Comparison of ENCODE assay signal across 8 mouse cellular contexts in the genomic region with DNA sequence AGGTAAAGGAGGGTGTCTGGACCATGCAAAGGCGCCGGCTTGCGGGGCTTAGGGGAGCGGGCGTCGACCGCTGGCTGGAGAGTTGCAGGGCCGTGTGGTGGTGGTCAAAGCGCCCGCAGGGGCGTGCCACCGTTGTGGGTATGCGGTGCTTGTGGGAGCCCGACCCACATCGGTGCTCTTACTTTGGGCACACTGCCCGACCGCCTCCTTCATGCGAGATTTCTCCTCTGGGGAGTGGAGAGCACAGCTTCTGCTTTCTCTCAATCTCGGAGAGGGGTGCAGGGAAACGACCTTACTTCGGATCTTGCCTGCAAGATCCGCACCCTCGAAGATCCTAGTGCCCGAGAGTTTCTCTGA. TPM values are rescaled to one million over a fixed set of nuclear protein-coding genes. Genes with fewer than 3 reads are reported as not detected.
DNase-seq lines count a peak whose midpoint lies in the region; ATAC-seq and TF ChIP-seq lines count a peak whose summit lies in the region.

No protein-coding gene starts in this region.

- H3K4me3 ChIP-seq in lung, embryonic 14.5 days (ENCODE audit: low read depth, low read length): peak overlapping the region; percentile 59
- H3K4me3 ChIP-seq in embryonic facial prominence, embryonic 14.5 days (ENCODE audit: low read depth, low read length): peak overlapping the region; percentile 46
- peak overlapping the region; percentile 55 for H3K4me3 ChIP-seq in intestine, postnatal 0 days (ENCODE audit: low read depth, low read length)
- H3K4me3 ChIP-seq in neural tube, embryonic 15.5 days (replicated peaks): peak overlapping the region; percentile 63

- H3K27me3 ChIP-seq in lung, embryonic 14.5 days (ENCODE audit: insufficient read depth, low read length): no peaks in the 10 kb centered on the region
- no peaks in the 10 kb centered on the region for H3K27me3 ChIP-seq in embryonic facial prominence, embryonic 14.5 days (replicated peaks; ENCODE audit: control insufficient read depth, insufficient read depth, low read length)
- no peaks in the 10 kb centered on the region for H3K27me3 ChIP-seq in intestine, postnatal 0 days (replicated peaks; ENCODE audit: control insufficient read depth, insufficient read depth, low read length)
- H3K27me3 ChIP-seq in neural tube, embryonic 15.5 days (replicated peaks): no peaks in the 10 kb centered on the region

- peaks cover 5% of the 10 kb centered on the region; the same call in 1 of the 2 replicates for H3K4me1 ChIP-seq in lung, embryonic 14.5 days (ENCODE audit: insufficient read depth)
- peaks cover 11% of the 10 kb centered on the region; the same call in 1 of the 2 replicates for H3K4me1 ChIP-seq in embryonic facial prominence, embryonic 14.5 days (ENCODE audit: control insufficient read depth, insufficient read depth, low read length)
- 0 out of 2 replicates have a peak, but pooled peaks cover 4% of the 10 kb centered on the region for H3K4me1 ChIP-seq in intestine, postnatal 0 days (replicated peaks; ENCODE audit: control insufficient read depth, insufficient read depth, low read length)
- peaks cover 37% of the 10 kb centered on the region for H3K4me1 ChIP-seq in neural tube, embryonic 15.5 days

- no peak for TF ChIP-seq CTCF in lung, embryonic 14.5 days (IDR thresholded peaks at IDR 0.05; ENCODE audit: low read depth)
- TF ChIP-seq CTCF in intestine, postnatal 0 days (IDR thresholded peaks at IDR 0.05; ENCODE audit: low read depth): no peak

- no peaks in the 10 kb centered on the region for H3K36me3 ChIP-seq in lung, embryonic 14.5 days (ENCODE audit: insufficient read depth)
- H3K36me3 ChIP-seq in embryonic facial prominence, embryonic 14.5 days (ENCODE audit: control insufficient read depth, insufficient read depth, low read length): no peaks in the 10 kb centered on the region
- no peaks in the 10 kb centered on the region for H3K36me3 ChIP-seq in intestine, postnatal 0 days (ENCODE audit: control insufficient read depth, insufficient read depth)
- no peaks in the 10 kb centered on the region for H3K36me3 ChIP-seq in neural tube, embryonic 15.5 days

- peak overlapping the region; percentile 95 for H3K4me2 ChIP-seq in lung, embryonic 14.5 days
- H3K4me2 ChIP-seq in embryonic facial prominence, embryonic 14.5 days (ENCODE audit: low read depth, low read length): peak overlapping the region; percentile 87
- peak overlapping the region; percentile 84 for H3K4me2 ChIP-seq in intestine, postnatal 0 days (replicated peaks; ENCODE audit: low read depth)
- peak overlapping the region; percentile 94 for H3K4me2 ChIP-seq in neural tube, embryonic 15.5 days

- ATAC-seq in lung, embryonic 14.5 days (ENCODE audit: insufficient read depth): no peak
- ATAC-seq in embryonic facial prominence, embryonic 14.5 days (ENCODE audit: low read depth): no peak; the same call in 1 of the 2 replicates
- peak; percentile 48; the same call in 1 of the 2 replicates for ATAC-seq in intestine, postnatal 0 days
- no peak; the same call in 1 of the 2 replicates for ATAC-seq in neural tube, embryonic 15.5 days (ENCODE audit: low FRiP score)

- peak overlapping the region; percentile 62 for H3K9ac ChIP-seq in lung, embryonic 14.5 days
- peak overlapping the region; percentile 63 for H3K9ac ChIP-seq in embryonic facial prominence, embryonic 14.5 days (ENCODE audit: low read depth, low read length)
- peak overlapping the region; percentile 62 for H3K9ac ChIP-seq in intestine, postnatal 0 days (ENCODE audit: low read depth, low read length)
- peak overlapping the region; percentile 78 for H3K9ac ChIP-seq in neural tube, embryonic 15.5 days (replicated peaks)

- DNase-seq in lung, embryonic 14.5 days: no peak
- DNase-seq in lung, postnatal 14 days: no peak
- no peak for DNase-seq in embryonic facial prominence, embryonic 14.5 days (ENCODE audit: low spot score)
- DNase-seq in layer of hippocampus, postnatal 36 days: no peak
- DNase-seq in gastrocnemius, adult 8-10 months (ENCODE audit: low spot score in 2 of 2): no peak
- DNase-seq in Muller cell, postnatal 12 days (ENCODE audit: inconsistent ontology term): no peak

- no peaks in the 10 kb centered on the region for H3K9me3 ChIP-seq in lung, embryonic 14.5 days (ENCODE audit: low read depth, low read length)
- H3K9me3 ChIP-seq in embryonic facial prominence, embryonic 14.5 days (ENCODE audit: control insufficient read depth, low read length): no peaks in the 10 kb centered on the region
- H3K9me3 ChIP-seq in intestine, postnatal 0 days (ENCODE audit: control insufficient read depth): no peaks in the 10 kb centered on the region
- H3K9me3 ChIP-seq in neural tube, embryonic 15.5 days (replicated peaks): no peaks in the 10 kb centered on the region

- peak overlapping the region; percentile 47 for H3K27ac ChIP-seq in lung, embryonic 14.5 days (ENCODE audit: low read depth)
- H3K27ac ChIP-seq in embryonic facial prominence, embryonic 14.5 days (replicated peaks; ENCODE audit: low read depth, low read length): peak overlapping the region; percentile 69
- peak overlapping the region; percentile 15 for H3K27ac ChIP-seq in intestine, postnatal 0 days (ENCODE audit: low read depth, low read length)
- H3K27ac ChIP-seq in neural tube, embryonic 15.5 days (replicated peaks): peak overlapping the region; percentile 93

- WGBS in lung, embryonic 14.5 days: under 1% methylated on average over 24 of the region's 24 CpGs
- WGBS in embryonic facial prominence, embryonic 14.5 days: 2% methylated on average over 24 of the region's 24 CpGs
- 1% methylated on average over 24 of the region's 24 CpGs for WGBS in intestine, postnatal 0 days
- WGBS in neural tube, embryonic 15.5 days: under 1% methylated on average over 24 of the region's 24 CpGs

RNA-seq across cellular contexts. Expression of gene Arl4d, which starts 0.3 kb away (rescaled TPM):
- 2.1 and 2.8 TPM in 2 replicates for polyA plus RNA-seq in lung, embryonic 14.5 days (2014; fragmentation: Nextera tagmentation; extraction: Ambion mirVana)
- polyA plus RNA-seq in embryonic facial prominence, embryonic 14.5 days (2014; fragmentation: Nextera tagmentation; extraction: Ambion mirVana): 4.2 and 4.7 TPM in 2 replicates
- 6.3 and 7.8 TPM in 2 replicates for polyA plus RNA-seq in intestine, postnatal 0 days (2015; fragmentation: Nextera tagmentation; extraction: Ambion mirVana)
- polyA plus RNA-seq in neural tube, embryonic 15.5 days (2015; fragmentation: Nextera tagmentation; extraction: Ambion mirVana): 8.1 and 9.1 TPM in 2 replicates
- 10 to 100 TPM; 12.9 to 13.8 TPM for total RNA-seq in layer of hippocampus, postnatal 36 days (2021)
- 10 to 100 TPM in 1 of 4 experiments, 1 to 10 TPM in 3; 4.6 to 10.2 (median 5.7) TPM for total RNA-seq in gastrocnemius, adult 8-10 months (2022)

RNA-seq across cellular contexts. Expression of gene Rdm1, which starts 38.6 kb away (rescaled TPM):
- 33.1 and 33.4 TPM in 2 replicates for polyA plus RNA-seq in lung, embryonic 14.5 days (2014; fragmentation: Nextera tagmentation; extraction: Ambion mirVana)
- 34.9 and 39.4 TPM in 2 replicates for polyA plus RNA-seq in embryonic facial prominence, embryonic 14.5 days (2014; fragmentation: Nextera tagmentation; extraction: Ambion mirVana)
- polyA plus RNA-seq in intestine, postnatal 0 days (2015; fragmentation: Nextera tagmentation; extraction: Ambion mirVana): 13.3 and 15.3 TPM in 2 replicates
- 14.1 and 19.8 TPM in 2 replicates for polyA plus RNA-seq in neural tube, embryonic 15.5 days (2015; fragmentation: Nextera tagmentation; extraction: Ambion mirVana)
- total RNA-seq in layer of hippocampus, postnatal 36 days (2021): 1 to 10 TPM; 6.7 to 9.4 TPM
- total RNA-seq in gastrocnemius, adult 8-10 months (2022): 10 to 100 TPM; 29.7 to 40.5 (median 33.7) TPM

Comparison
In these comparisons a context has a peak if more than half of its experiments do, and no peak if none do; other contexts are left out.
1. H3K27ac ChIP-seq: peak in every context shown above with its lines; median percentile 93 in neural tube, embryonic 15.5 days; 69 in embryonic facial prominence, embryonic 14.5 days; 47 in lung, embryonic 14.5 days; 15 in intestine, postnatal 0 days.